Mouse (Mus musculus) heart, embryonic 15.5 days (tissue): ENCODE measurements around the gene Olfr464. TPM values are rescaled to one million over a fixed set of nuclear protein-coding genes. Genes with fewer than 3 reads are reported as not detected.

ENCODE experiments used
- ATAC-seq: fragments of 200-750 bp; cut with Nextera tagmentation; replicated peaks from 2 replicates; pipeline ENCODE4 v1.8.0; 2017; ENCODE audit warnings: low read depth, moderate TSS enrichment; ENCODE audit not compliant: insufficient number of reproducible peaks, insufficient read depth, low FRiP score
- H3K27ac ChIP-seq: fragments of 300-500 bp; sonication (generic); 2 replicates; pipeline ENCODE4 v1.5.1; 2015; ENCODE audit warnings: mild to moderate bottlenecking, inconsistent platforms
- H3K27me3 ChIP-seq: fragments of 300-500 bp; sonication (generic); 2 replicates; pipeline ENCODE4 v1.6.1; 2015; ENCODE audit warnings: inconsistent platforms
- H3K36me3 ChIP-seq: fragments of 300-500 bp; sonication (generic); 2 replicates; pipeline ENCODE4 v1.6.1; 2015; ENCODE audit warnings: mild to moderate bottlenecking, inconsistent platforms
- H3K4me1 ChIP-seq: fragments of 300-500 bp; sonication (generic); replicated peaks from 2 replicates; pipeline ENCODE4 v1.6.1; 2015; ENCODE audit warnings: inconsistent platforms
- H3K4me2 ChIP-seq: fragments of 300-500 bp; sonication (generic); 2 replicates; pipeline ENCODE4 v1.6.1; 2015; ENCODE audit warnings: inconsistent platforms, mild to moderate bottlenecking, moderate library complexity
- H3K4me3 ChIP-seq: fragments of 300-500 bp; sonication (generic); 2 replicates; pipeline ENCODE4 v1.5.1; 2015; ENCODE audit warnings: mild to moderate bottlenecking, inconsistent platforms
- H3K9ac ChIP-seq: fragments of 300-500 bp; sonication (generic); 2 replicates; pipeline ENCODE4 v1.6.1; 2015; ENCODE audit warnings: mild to moderate bottlenecking, inconsistent platforms
- H3K9me3 ChIP-seq: fragments of 300-500 bp; sonication (generic); replicated peaks from 2 replicates; pipeline ENCODE4 v1.6.1; 2016; ENCODE audit warnings: inconsistent platforms
- WGBS: fragments of 180-500 bp; shearing (Covaris S2); methylation state at CpG from one replicate; pipeline ENCODE4 v1.1.7; 2015; ENCODE audit warnings: mixed read lengths; 5-methylcytosine and 5-hydroxymethylcytosine counted together
- polyA plus RNA-seq: library from polyadenylated mRNA; unstranded; fragments of >200 nt; fragmentation: Nextera tagmentation; extraction: Ambion mirVana; gene quantifications from 2 replicates; pipeline ENCODE4 v1.2.1, GENCODE M21; 2015

Olfr464 gene
- polyA plus RNA-seq, 1 experiment from 2014 or later, result not detected

DNA sequence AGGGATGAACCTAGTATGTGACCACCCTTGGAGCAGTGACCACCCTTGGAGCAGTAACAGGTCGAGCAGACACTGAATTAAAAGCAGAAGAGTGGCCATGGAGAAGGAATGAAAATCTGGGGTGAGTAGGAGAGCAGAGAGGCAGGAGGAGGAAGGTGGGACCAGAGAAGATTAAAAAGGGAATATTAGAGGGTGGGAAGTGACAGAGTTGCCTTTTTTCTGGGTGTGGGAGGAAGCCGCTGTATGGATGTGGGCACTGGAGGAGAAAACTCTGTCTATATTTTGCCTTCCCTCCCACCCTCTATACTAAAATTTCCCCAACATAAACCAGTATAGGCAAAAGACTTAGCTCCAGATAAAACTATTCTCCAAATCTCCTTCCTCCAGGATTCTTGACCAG, 466 bp downstream of the Olfr464 start:
- Histone ChIP-seq H3K27ac (no peak overlapping the region), H3K27me3 (peaks cover 3% of the 10 kb centered on the region; the same call in 1 of the 2 replicates), H3K4me1 (no peaks in the 10 kb centered on the region), H3K9ac (no peak overlapping the region), H3K36me3 (no peaks in the 10 kb centered on the region), H3K9me3 (0 out of 2 replicates have a peak, but pooled peaks cover 3% of the 10 kb centered on the region), H3K4me2 (no peak overlapping the region), H3K4me3 (no peak overlapping the region)
- WGBS, result 65% methylated on average over 2 of the region's 2 CpGs
- no peak for ATAC-seq

DNA sequence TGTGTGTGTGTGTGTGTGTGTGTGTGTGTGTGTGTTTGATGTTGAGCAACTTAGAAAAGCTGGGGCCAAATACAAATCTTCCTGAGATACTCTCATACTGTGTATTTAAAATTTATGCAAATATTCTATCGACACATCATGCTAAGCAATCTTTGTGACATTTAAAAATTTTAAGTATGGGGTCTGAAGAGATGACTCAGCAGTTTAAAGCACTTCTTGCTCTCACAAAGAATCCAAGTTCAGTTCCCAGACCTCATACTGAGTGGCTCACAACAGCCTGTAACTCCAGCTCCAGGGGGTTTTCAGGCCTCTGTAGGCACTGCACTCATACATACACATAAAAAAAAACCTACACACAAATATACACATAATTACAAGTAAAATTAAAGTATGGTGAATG, 4.8 kb downstream of the Olfr464 start:
- Histone ChIP-seq H3K4me2 (no peak overlapping the region), H3K9ac (no peak overlapping the region), H3K4me3 (no peak overlapping the region), H3K9me3 (no peaks in the 10 kb centered on the region), H3K4me1 (no peaks in the 10 kb centered on the region), H3K36me3 (no peaks in the 10 kb centered on the region), H3K27ac (no peak overlapping the region), H3K27me3 (peaks cover 3% of the 10 kb centered on the region; the same call in 1 of the 2 replicates)
- WGBS, result 79% methylated on average over 1 of the region's 1 CpGs
- no peak for ATAC-seq

DNA sequence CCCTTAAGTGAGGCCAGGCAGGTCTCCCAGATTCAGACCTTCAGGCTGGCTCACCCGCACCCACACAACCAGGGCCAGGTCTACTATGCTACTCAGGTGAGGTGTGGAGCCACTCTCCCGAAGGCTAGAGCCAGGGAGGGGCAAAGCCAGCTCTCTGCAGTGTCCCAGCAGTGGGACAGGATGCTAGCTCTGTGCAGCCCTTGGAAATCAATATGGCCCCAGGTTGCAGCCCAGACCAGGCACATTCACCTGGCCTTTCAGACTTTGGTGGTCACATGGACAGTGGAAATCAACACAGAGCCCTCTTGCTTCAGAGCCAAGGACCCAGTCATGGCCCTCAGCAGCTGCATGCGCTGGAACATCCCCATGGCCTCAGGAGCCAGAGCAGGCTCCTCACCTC, 16.4 kb downstream of the Olfr464 start:
- no peaks in the 10 kb centered on the region for H3K9me3 ChIP-seq
- ATAC-seq, result no peak
- no peaks in the 10 kb centered on the region for H3K36me3 ChIP-seq
- 77% methylated on average over 3 of the region's 3 CpGs for WGBS
- no peaks in the 10 kb centered on the region for H3K27me3 ChIP-seq
- H3K4me3 ChIP-seq, result no peak overlapping the region
- H3K4me1 ChIP-seq, result no peaks in the 10 kb centered on the region
- H3K4me2 ChIP-seq, result no peak overlapping the region
- no peak overlapping the region for H3K9ac ChIP-seq
- H3K27ac ChIP-seq, result no peak overlapping the region

DNA sequence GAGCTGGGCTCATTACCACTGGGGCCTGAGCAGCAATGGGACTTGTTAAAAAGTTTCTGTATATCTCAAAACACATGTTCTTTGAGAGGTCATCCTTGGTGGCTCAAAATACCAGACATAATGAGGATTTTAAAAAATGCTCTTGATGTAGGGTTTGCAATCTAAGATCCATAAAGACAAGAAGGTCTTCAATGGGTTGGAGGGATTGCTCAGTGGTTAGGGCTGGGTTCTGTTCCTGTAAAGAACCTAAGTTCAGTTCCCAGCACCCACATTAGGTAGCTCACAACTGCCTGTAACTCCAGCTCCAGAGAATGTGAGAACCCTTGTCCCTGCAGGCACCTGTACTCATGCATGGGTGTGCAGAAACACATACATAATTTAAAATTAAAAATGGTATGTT, 23.5 kb downstream of the Olfr464 start, which contains the start of gene Olfr463:
Gene Olfr463, minus strand, starts transcription at position 101 of the 400 bp plus-strand sequence.
- no peaks in the 10 kb centered on the region for H3K9me3 ChIP-seq
- no peak within 1 kb of the TSS for H3K9ac ChIP-seq
- no peaks in the 10 kb centered on the region for H3K36me3 ChIP-seq
- peaks cover 6% of the 10 kb centered on the region; the same call in 1 of the 2 replicates for H3K27me3 ChIP-seq
- no peak within 1 kb of the TSS for H3K4me2 ChIP-seq
- H3K4me1 ChIP-seq, result no peaks in the 10 kb centered on the region
- ATAC-seq, result no peak
- H3K4me3 ChIP-seq, result no peak within 1 kb of the TSS
- no peak within 1 kb of the TSS for H3K27ac ChIP-seq

DNA sequence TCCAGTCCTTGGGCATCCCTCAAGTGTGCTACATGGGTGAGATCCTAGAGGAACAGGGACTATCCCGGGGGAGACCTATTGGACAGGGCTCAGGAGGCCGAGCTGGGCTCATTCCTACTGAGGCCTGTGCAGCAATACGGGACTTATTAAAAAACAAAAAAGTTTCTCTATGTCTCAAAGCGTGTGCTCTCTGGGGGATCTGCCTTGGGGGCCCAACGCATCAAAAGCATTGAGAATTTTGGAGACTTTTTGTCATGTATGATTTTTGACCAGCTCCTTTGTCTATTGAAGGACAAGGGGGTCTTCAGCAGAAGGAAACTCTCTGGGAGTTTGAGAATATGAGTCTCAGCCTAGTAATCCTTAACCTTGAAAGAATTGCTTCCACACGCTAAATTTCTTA, 28.6 kb downstream of the Olfr464 start, which contains the start of gene Olfr462:
Gene Olfr462, minus strand, starts transcription at position 101 of the 400 bp plus-strand sequence.
- no peaks in the 10 kb centered on the region for H3K4me1 ChIP-seq
- 82% methylated on average over 6 of the region's 6 CpGs for WGBS
- no peak within 1 kb of the TSS for H3K4me2 ChIP-seq
- H3K27ac ChIP-seq, result no peak within 1 kb of the TSS
- H3K9me3 ChIP-seq, result no peaks in the 10 kb centered on the region
- H3K27me3 ChIP-seq, result 0 out of 2 replicates have a peak, but pooled peaks cover 6% of the 10 kb centered on the region
- no peak for ATAC-seq
- no peaks in the 10 kb centered on the region for H3K36me3 ChIP-seq
- H3K9ac ChIP-seq, result no peak within 1 kb of the TSS
- no peak within 1 kb of the TSS for H3K4me3 ChIP-seq

DNA sequence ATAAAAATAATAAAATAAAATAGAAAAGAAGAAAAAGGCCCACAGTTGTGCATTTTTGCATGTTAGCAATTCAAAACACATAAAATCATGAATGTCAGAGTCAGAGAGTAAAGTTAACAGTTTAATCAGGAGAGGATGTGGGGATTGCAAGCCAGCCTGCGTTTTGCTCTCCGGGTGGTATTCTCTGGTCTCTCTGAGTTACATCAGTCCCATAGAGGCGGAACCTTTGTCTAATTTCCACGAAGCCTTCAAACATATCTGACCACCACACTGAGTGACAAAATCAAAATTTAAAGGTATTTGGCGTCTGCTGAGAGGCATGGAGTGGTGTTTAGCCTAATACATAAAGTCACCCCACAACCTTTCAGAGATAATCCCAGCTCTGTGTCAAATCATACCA, 35.9 kb downstream of the Olfr464 start:
- H3K36me3 ChIP-seq, result no peaks in the 10 kb centered on the region
- ATAC-seq, result no peak
- peaks cover 13% of the 10 kb centered on the region; the same call in 1 of the 2 replicates for H3K27me3 ChIP-seq
- no peak overlapping the region for H3K4me2 ChIP-seq
- H3K4me3 ChIP-seq, result no peak overlapping the region
- H3K27ac ChIP-seq, result no peak overlapping the region
- H3K9ac ChIP-seq, result no peak overlapping the region
- WGBS, result 72% methylated on average over 5 of the region's 5 CpGs
- no peaks in the 10 kb centered on the region for H3K9me3 ChIP-seq
- H3K4me1 ChIP-seq, result no peaks in the 10 kb centered on the region

GRCm38 (mm10) chr11:87883493-87883892, 37.3 kb downstream of the Olfr464 start:
- H3K36me3 ChIP-seq, result no peaks in the 10 kb centered on the region
- H3K9me3 ChIP-seq, result no peaks in the 10 kb centered on the region
- 39% methylated on average over 5 of the region's 5 CpGs for WGBS
- peaks cover 13% of the 10 kb centered on the region; the same call in 1 of the 2 replicates for H3K27me3 ChIP-seq
- ATAC-seq, result no peak
- no peak overlapping the region for H3K27ac ChIP-seq
- H3K4me1 ChIP-seq, result no peaks in the 10 kb centered on the region
- H3K4me2 ChIP-seq, result no peak overlapping the region
- no peak overlapping the region for H3K4me3 ChIP-seq
- H3K9ac ChIP-seq, result no peak overlapping the region

- Histone ChIP-seq H3K4me3 (no peak overlapping the region), H3K27ac (no peak overlapping the region), H3K4me1 (no peaks in the 10 kb centered on the region), H3K27me3 (peaks cover 12% of the 10 kb centered on the region; the same call in 1 of the 2 replicates), H3K9ac (no peak overlapping the region), H3K4me2 (no peak overlapping the region), H3K9me3 (no peaks in the 10 kb centered on the region), H3K36me3 (no peaks in the 10 kb centered on the region)
- WGBS, result 52% methylated on average over 4 of the region's 4 CpGs
- ATAC-seq, result no peak
These were observed 39.1 kb downstream of the Olfr464 start for GRCm38 (mm10) chr11:87881714-87882113.

GRCm38 (mm10) chr11:87879826-87880225, 40.9 kb downstream of the Olfr464 start:
- 81% methylated on average over 9 of the region's 9 CpGs for WGBS
- Histone ChIP-seq H3K9ac (no peak overlapping the region), H3K9me3 (no peaks in the 10 kb centered on the region), H3K4me3 (no peak overlapping the region), H3K27ac (no peak overlapping the region), H3K27me3 (peaks cover 11% of the 10 kb centered on the region; the same call in 1 of the 2 replicates), H3K4me1 (no peaks in the 10 kb centered on the region), H3K36me3 (no peaks in the 10 kb centered on the region), H3K4me2 (no peak overlapping the region)
- no peak for ATAC-seq

DNA sequence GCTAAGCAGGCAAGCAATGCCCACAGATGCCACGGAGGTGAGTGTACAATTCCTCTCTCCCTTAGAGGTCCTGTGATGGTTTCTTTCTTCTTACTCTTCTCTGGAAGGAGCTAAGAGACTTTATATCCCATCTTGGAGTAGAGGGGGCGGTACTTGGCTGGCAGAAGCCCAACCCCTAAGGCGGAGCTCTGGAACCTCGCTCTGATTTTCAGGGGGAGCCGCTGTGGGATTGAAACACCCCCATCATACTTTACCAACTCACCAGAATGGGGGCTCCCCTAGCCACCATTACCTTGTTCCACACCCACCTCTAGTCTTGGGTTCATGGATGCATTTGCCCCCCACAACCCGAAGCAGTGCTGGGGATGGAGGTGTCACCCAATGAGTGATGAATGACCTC, 45.3 kb downstream of the Olfr464 start, which contains the start of gene Epx:
Gene Epx, minus strand, starts transcription at position 101 of the 400 bp plus-strand sequence.
- no peak within 1 kb of the TSS for H3K27ac ChIP-seq
- no peaks in the 10 kb centered on the region; the same call in 1 of the 2 replicates for H3K4me1 ChIP-seq

DNA sequence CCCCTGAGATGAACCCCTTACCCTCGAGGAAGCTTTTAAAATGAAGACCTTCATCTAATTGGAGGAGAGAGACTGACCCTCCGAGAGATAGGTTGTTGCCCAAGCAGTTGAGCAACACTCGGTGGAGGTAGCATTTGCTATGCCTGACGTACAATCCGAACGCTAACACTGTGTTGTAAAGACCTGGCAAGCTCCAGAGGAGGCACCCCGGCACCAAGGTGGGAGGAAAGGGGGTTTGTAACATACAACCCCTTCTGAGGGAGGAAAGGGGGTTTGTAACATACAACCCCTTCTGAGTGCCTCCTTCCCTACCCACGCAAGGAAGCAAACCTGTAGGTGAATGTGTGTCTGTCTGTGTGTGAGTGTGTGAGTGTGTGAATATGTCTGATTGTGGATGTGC, 49.0 kb downstream of the Olfr464 start:
- Histone ChIP-seq H3K9ac (no peak overlapping the region), H3K27me3 (peaks cover 11% of the 10 kb centered on the region; the same call in 1 of the 2 replicates), H3K36me3 (no peaks in the 10 kb centered on the region), H3K9me3 (no peaks in the 10 kb centered on the region), H3K4me3 (no peak overlapping the region), H3K4me2 (no peak overlapping the region), H3K27ac (no peak overlapping the region), H3K4me1 (no peaks in the 10 kb centered on the region; the same call in 1 of the 2 replicates)
- ATAC-seq, result no peak
- WGBS, result 31% methylated on average over 8 of the region's 8 CpGs

More for the DNA sequence above, 45.3 kb downstream of the Olfr464 start, which contains the start of gene Epx:
- no peak within 1 kb of the TSS for H3K9ac ChIP-seq
- WGBS, result 71% methylated on average over 6 of the region's 6 CpGs
- ATAC-seq, result no peak
- peaks cover 11% of the 10 kb centered on the region; the same call in 1 of the 2 replicates for H3K27me3 ChIP-seq
- H3K4me3 ChIP-seq, result no peak within 1 kb of the TSS
- no peaks in the 10 kb centered on the region for H3K9me3 ChIP-seq
- H3K4me2 ChIP-seq, result no peak within 1 kb of the TSS
- H3K36me3 ChIP-seq, result no peaks in the 10 kb centered on the region

DNA sequence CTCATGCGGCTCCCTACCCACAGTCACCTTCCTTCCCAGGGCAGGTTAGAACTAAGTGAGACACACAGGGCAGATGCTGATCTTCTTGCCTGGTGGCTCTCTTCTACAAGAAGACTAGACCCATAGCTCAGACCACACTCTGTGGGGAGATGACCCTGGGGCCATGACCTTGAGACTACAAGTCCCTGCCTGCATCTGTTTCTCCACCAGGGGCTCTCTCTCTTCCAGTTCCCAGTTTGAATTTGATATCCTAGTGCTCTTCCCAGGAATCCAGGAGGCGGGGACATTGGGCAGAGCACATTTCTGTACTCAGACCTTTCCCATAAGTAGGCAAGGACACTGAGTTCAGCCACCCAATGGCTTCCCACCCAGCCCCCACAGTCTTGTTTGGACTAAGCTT, 50.7 kb downstream of the Olfr464 start:
- Histone ChIP-seq H3K27me3 (peaks cover 3% of the 10 kb centered on the region; the same call in 1 of the 2 replicates), H3K27ac (no peak overlapping the region), H3K4me2 (no peak overlapping the region), H3K9ac (no peak overlapping the region), H3K9me3 (no peaks in the 10 kb centered on the region), H3K4me3 (no peak overlapping the region), H3K4me1 (no peaks in the 10 kb centered on the region; the same call in 1 of the 2 replicates), H3K36me3 (no peaks in the 10 kb centered on the region)
- whole genome bisulfite sequencing, result 77% methylated on average over 2 of the region's 2 CpGs
- no peak for ATAC-seq
